Mouse (Mus musculus) forebrain, embryonic 13.5 days (tissue): ENCODE data around the gene Nfkbib. TPM values are rescaled to one million over a fixed set of nuclear protein-coding genes. Genes with fewer than 3 reads are reported as not detected.
A peak's percentile ranks its signal among the peaks of the same experiment; 100 is the strongest.

ENCODE experiments used
- ATAC-seq: fragments of 200-750 bp; cut with Nextera tagmentation; 2 replicates; pipeline ENCODE4 v1.8.0; 2017
- H3K27ac ChIP-seq: fragments of 300-500 bp; sonication (generic); 2 replicates; pipeline ENCODE4 v1.5.1; 2015; ENCODE audit warnings: inconsistent platforms, mild to moderate bottlenecking, moderate library complexity
- H3K27me3 ChIP-seq: fragments of 300-500 bp; sonication (generic); 2 replicates; pipeline ENCODE4 v1.6.1; 2015; ENCODE audit warnings: mild to moderate bottlenecking, inconsistent platforms
- H3K36me3 ChIP-seq: fragments of 300-500 bp; sonication (generic); 2 replicates; pipeline ENCODE4 v1.6.1; 2015; ENCODE audit warnings: mild to moderate bottlenecking, inconsistent platforms; ENCODE audit not compliant: poor library complexity, severe bottlenecking
- H3K4me1 ChIP-seq: fragments of 300-500 bp; sonication (generic); 2 replicates; pipeline ENCODE4 v1.6.1; 2015; ENCODE audit warnings: inconsistent platforms
- H3K4me2 ChIP-seq: fragments of 300-500 bp; sonication (generic); 2 replicates; pipeline ENCODE4 v1.6.1; 2015; ENCODE audit warnings: inconsistent platforms, mild to moderate bottlenecking, moderate library complexity
- H3K4me3 ChIP-seq: fragments of 300-500 bp; sonication (generic); 2 replicates; pipeline ENCODE4 v1.5.1; 2015; ENCODE audit warnings: mild to moderate bottlenecking, inconsistent platforms
- H3K9ac ChIP-seq: fragments of 300-500 bp; sonication (generic); 2 replicates; pipeline ENCODE4 v1.6.1; 2015; ENCODE audit warnings: mild to moderate bottlenecking, inconsistent platforms
- H3K9me3 ChIP-seq: fragments of 300-500 bp; sonication (generic); replicated peaks from 2 replicates; pipeline ENCODE4 v1.6.1; 2016; ENCODE audit warnings: inconsistent platforms
- WGBS: fragments of 180-500 bp; shearing (Covaris S2); methylation state at CpG from one replicate; pipeline ENCODE4 v1.1.7; 2015; 5-methylcytosine and 5-hydroxymethylcytosine counted together
- polyA plus RNA-seq: library from polyadenylated mRNA; unstranded; fragments of >200 nt; fragmentation: Nextera tagmentation; extraction: Ambion mirVana; gene quantifications from 2 replicates; pipeline ENCODE4 v1.2.1, GENCODE M21; 2015

Nfkbib gene
- polyA plus RNA-seq, 1 experiment from 2014 or later, result 51.0 TPM

DNA sequence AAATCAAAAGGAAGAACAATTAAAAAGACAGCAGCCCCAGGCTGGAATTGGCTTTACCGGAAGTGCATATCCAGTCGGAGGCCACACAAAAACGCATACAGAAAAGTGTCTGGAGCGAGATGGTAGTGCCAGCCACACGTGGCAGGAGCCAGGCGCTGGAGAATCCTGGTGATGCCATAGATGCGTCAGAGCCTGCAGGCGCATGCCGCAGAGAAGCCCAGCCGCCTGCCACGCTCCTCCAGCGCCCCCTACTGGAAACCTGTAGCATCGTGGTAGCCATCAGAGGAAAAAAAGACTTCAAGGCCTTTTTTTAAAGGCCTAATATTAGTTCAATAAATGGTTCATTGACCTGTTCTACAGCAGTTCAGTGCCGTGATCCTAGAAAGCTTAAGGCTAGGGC is 40.7 kb downstream of the Nfkbib start:
- peak; percentile 69 for ATAC-seq
- Histone ChIP-seq H3K4me2 (peak overlapping the region; percentile 38; the same call in 1 of the 2 replicates), H3K36me3 (peaks cover 3% of the 10 kb centered on the region; the same call in 1 of the 2 replicates), H3K27me3 (peaks cover under 1% of the 10 kb centered on the region; the same call in 1 of the 2 replicates), H3K27ac (no peak overlapping the region), H3K4me1 (0 out of 2 replicates have a peak, but pooled peaks cover 3% of the 10 kb centered on the region), H3K9me3 (0 out of 2 replicates have a peak, but pooled peaks cover 4% of the 10 kb centered on the region), H3K9ac (no peak overlapping the region; the same call in 1 of the 2 replicates), H3K4me3 (no peak overlapping the region)
- 6% methylated on average over 14 of the region's 14 CpGs for WGBS

DNA sequence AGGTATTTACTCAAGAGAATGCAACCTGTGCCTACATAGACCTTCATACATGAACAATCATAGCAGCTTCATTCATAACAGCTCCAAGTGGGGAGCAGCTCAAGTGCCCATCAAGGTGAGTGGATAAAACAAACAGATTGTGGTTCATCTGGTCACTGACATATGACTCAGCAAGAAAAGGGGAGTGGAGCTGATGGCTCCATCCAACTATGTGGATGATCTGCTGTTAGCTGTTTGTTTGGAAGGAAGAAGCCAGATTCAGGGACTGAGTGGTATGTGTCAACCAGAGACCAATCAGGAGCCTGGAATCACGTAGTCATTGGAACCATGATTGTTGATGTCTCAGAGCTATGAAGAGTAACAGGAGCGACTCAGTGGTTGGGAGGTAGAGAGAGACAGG is 42.7 kb downstream of the Nfkbib start:
- 89% methylated on average over 2 of the region's 2 CpGs for WGBS
- no peak overlapping the region for H3K4me3 ChIP-seq
- no peaks in the 10 kb centered on the region for H3K9me3 ChIP-seq
- H3K27ac ChIP-seq, result no peak overlapping the region
- H3K4me1 ChIP-seq, result 0 out of 2 replicates have a peak, but pooled peaks cover 3% of the 10 kb centered on the region
- H3K36me3 ChIP-seq, result peaks cover 3% of the 10 kb centered on the region; the same call in 1 of the 2 replicates
- no peak overlapping the region for H3K9ac ChIP-seq
- no peak overlapping the region for H3K4me2 ChIP-seq
- H3K27me3 ChIP-seq, result no peaks in the 10 kb centered on the region
- ATAC-seq, result no peak

DNA sequence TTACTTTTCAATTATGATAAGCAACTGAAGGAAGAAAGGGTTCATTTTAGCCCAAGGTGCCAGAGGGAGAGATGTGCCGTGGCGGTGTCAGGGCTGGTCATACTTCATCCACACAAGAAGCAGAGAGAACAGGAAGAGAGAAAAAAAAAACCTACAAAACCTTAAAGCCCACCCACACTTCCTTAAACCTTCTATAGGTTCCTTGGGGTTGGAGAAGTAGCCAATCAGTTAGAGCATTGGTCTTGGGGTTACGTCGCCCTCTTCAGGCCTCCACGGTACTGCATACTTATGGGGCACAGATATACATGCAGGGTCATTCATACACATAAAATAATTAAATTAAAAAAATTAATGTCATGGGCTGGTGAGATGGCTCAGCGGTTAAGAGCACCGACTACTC is 45.2 kb downstream of the Nfkbib start:
- Histone ChIP-seq H3K27ac (no peak overlapping the region), H3K4me2 (no peak overlapping the region), H3K36me3 (peaks cover 3% of the 10 kb centered on the region; the same call in 1 of the 2 replicates), H3K9me3 (no peaks in the 10 kb centered on the region), H3K27me3 (no peaks in the 10 kb centered on the region), H3K4me1 (0 out of 2 replicates have a peak, but pooled peaks cover 1% of the 10 kb centered on the region), H3K9ac (no peak overlapping the region), H3K4me3 (no peak overlapping the region)
- no peak for ATAC-seq
- WGBS, result 97% methylated on average over 7 of the region's 7 CpGs

DNA sequence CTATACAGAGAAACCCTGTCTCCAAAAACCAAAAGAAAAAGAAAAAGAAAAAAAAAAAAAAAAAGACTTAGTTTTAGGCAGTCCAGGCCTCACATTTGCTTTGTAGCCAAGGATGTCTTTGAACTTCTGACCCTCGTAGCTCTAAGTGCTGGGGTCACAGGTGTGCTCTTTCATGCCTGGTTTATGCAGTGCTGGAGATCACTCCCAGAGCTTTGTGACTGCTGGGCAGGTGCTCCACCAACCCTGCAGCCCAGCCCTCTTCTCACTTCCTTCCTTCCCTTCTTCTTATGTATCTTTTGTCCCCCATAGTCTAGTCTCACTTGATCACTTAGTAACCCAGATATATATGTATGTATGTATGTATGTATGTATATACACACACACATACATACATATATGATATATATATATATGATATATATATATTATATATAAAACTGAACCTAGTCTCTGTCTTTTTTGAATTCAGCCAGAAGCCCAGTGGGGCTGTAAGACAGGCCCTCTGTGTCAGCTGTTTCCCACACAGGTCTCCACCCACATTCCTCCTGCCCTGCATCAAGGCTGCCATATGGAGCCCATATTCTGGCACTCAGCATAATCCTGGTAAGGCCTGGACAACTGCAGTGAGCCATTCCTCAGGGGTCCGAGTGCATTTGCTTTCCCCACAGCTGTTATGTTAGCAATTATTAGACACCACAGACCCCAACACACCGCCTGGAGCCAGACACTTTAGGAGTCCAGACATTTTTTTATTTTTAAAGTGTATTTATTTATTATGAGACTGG is 46.4 kb downstream of the Nfkbib start:
- WGBS, result 81% methylated on average over 3 of the region's 3 CpGs
- Histone ChIP-seq H3K4me2 (no peak overlapping the region), H3K9me3 (no peaks in the 10 kb centered on the region), H3K36me3 (peaks cover 3% of the 10 kb centered on the region; the same call in 1 of the 2 replicates), H3K9ac (no peak overlapping the region), H3K4me3 (no peak overlapping the region), H3K27ac (no peak overlapping the region), H3K27me3 (no peaks in the 10 kb centered on the region), H3K4me1 (0 out of 2 replicates have a peak, but pooled peaks cover 9% of the 10 kb centered on the region)
- no peak for ATAC-seq

DNA sequence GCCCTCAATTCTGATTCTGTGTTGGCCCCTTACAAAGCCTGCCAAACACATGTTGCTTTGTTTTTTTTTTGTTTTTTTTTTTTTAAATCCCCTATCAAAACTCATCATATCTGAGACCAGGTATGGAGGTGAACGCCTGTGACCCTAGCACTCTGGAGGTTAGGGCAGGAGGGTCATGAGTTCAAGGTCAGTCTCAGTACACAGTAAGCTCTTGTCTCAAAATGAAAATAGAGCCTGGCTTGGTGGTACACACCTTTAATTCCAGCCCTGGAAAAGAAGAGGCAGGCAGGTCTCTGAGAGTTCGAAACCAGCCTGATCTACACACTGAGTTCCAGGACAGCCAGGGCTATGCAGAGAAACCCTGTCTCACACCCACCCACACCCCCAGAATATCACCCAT is 47.7 kb downstream of the Nfkbib start:
- Histone ChIP-seq H3K9ac (no peak overlapping the region), H3K4me2 (no peak overlapping the region), H3K36me3 (peaks cover 2% of the 10 kb centered on the region; the same call in 1 of the 2 replicates), H3K9me3 (no peaks in the 10 kb centered on the region), H3K27me3 (0 out of 2 replicates have a peak, but pooled peaks cover 3% of the 10 kb centered on the region), H3K4me3 (no peak overlapping the region), H3K4me1 (0 out of 2 replicates have a peak, but pooled peaks cover 9% of the 10 kb centered on the region), H3K27ac (no peak overlapping the region)
- ATAC-seq, result no peak
- 80% methylated on average over 2 of the region's 2 CpGs for WGBS

DNA sequence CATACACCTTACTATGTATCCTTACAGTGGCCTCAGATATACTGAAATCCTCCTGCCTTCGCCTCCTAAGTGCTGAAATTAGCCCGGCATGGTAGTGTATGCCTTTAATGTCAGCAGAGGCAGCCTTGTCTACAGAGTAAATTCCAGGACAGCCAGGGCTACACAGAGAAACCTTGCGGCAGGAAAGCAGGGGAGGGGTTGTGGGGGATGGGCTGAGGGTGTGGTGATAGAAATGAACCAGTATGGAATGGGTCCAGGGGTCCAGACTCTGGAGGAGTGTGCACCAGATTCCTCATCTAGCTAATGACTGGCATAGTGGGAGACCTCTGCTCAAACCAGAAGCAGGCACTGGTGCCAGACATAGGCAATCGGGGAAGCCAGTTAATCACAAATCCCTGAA is 48.2 kb downstream of the Nfkbib start:
- H3K27me3 ChIP-seq, result 0 out of 2 replicates have a peak, but pooled peaks cover 3% of the 10 kb centered on the region
- H3K4me2 ChIP-seq, result no peak overlapping the region
- 63% methylated on average over 4 of the region's 4 CpGs for WGBS
- ATAC-seq, result no peak
- no peak overlapping the region for H3K9ac ChIP-seq
- no peaks in the 10 kb centered on the region for H3K36me3 ChIP-seq
- H3K4me3 ChIP-seq, result no peak overlapping the region
- H3K9me3 ChIP-seq, result no peaks in the 10 kb centered on the region
- no peak overlapping the region for H3K27ac ChIP-seq
- 0 out of 2 replicates have a peak, but pooled peaks cover 9% of the 10 kb centered on the region for H3K4me1 ChIP-seq

DNA sequence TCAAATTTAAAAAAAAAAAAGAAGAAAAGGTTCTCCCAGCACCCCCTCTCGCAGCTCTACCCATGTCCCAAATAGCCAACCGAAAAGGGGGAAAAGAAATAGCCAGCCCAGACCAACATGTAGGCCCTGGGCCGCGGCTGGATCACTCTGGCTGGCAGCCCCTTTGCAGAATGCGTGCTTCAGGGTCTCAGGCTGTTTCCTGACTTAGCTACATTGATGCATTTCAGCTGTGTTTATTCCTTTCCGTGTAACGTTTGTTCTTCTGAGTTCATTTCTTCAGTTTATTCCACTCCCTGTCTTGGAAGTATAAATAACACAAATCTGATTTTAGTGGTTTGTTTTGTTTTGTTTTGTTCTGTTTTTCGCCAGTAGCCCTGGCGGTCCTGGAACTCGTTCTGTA is 49.6 kb downstream of the Nfkbib start:
- Histone ChIP-seq H3K9me3 (no peaks in the 10 kb centered on the region), H3K36me3 (no peaks in the 10 kb centered on the region), H3K27me3 (0 out of 2 replicates have a peak, but pooled peaks cover 3% of the 10 kb centered on the region), H3K4me3 (no peak overlapping the region), H3K4me1 (0 out of 2 replicates have a peak, but pooled peaks cover 9% of the 10 kb centered on the region), H3K9ac (no peak overlapping the region), H3K27ac (no peak overlapping the region), H3K4me2 (no peak overlapping the region)
- 86% methylated on average over 10 of the region's 10 CpGs for WGBS
- no peak for ATAC-seq

DNA sequence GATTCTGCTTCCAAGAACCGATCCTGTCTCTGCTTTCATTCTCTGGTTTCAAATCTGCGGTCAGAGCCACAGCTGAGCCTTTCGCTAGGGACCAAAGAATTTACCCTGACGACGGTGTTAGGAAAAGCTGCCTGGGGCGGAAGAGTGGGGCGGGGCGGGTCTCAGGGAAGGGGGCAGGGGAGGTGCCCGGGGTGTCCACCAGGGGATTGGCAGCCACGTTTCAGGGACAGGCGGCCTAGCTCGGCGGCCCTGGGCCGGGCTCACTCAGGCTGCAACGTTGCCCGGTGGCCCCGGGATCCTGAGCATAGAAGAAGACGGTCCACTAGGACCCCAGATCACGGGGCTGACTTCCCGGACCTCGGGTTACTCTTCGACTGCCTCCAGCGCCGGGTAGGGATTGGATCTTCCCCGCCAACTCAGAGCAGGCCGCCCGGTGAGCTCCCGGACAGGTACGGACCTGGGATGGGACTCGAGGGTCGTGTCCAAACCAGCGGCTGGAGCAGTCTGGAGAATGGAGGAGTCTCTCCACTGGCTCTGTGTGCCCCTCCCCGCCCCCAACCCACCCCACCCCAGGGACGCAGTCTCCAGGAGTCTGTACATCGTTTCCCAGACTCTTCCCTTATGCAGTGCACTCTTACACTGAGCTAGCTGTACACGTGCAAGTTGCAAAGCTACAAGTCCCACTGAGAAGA is 50.6 kb downstream of the Nfkbib start, which contains the start of gene Fbxo17:
Gene Fbxo17 (plus strand): TSS at position 215 of the 692 bp plus-strand sequence.
- H3K9ac ChIP-seq, result peak within 1 kb of the TSS; percentile 68
- H3K4me2 ChIP-seq, result peak within 1 kb of the TSS; percentile 73
- H3K9me3 ChIP-seq, result no peaks in the 10 kb centered on the region
- 0 out of 2 replicates have a peak, but pooled peaks cover 3% of the 10 kb centered on the region for H3K27me3 ChIP-seq
- H3K4me3 ChIP-seq, result peak within 1 kb of the TSS; percentile 46
- 0 out of 2 replicates have a peak, but pooled peaks cover 9% of the 10 kb centered on the region for H3K4me1 ChIP-seq
- no peaks in the 10 kb centered on the region for H3K36me3 ChIP-seq
- WGBS, result 1% methylated on average over 36 of the region's 36 CpGs
- no peak within 1 kb of the TSS for H3K27ac ChIP-seq
- peak; percentile 70 for ATAC-seq

DNA sequence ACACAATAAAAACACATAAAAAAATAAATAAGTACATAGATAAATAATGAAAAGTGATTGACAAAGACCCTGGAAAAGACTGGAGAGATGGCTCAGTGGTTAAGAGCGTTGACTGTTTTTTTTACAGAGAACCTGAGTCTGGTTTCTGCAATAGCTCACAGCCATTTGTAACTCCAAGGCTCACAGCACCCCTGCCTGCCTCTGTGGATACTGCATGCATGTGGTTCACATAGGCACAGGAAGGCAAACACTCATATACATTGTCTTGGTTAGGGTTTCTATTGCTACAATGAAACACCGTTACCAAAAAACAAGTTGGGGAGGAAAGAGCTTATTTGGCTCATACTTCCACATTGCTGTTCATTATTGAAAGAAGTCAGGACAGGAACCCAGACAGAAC is 51.7 kb downstream of the Nfkbib start:
- 0 out of 2 replicates have a peak, but pooled peaks cover 3% of the 10 kb centered on the region for H3K27me3 ChIP-seq
- no peaks in the 10 kb centered on the region for H3K36me3 ChIP-seq
- H3K9me3 ChIP-seq, result no peaks in the 10 kb centered on the region
- H3K4me3 ChIP-seq, result no peak overlapping the region
- no peak overlapping the region for H3K27ac ChIP-seq
- 92% methylated on average over 2 of the region's 2 CpGs for WGBS
- no peak overlapping the region for H3K4me2 ChIP-seq
- H3K9ac ChIP-seq, result no peak overlapping the region
- H3K4me1 ChIP-seq, result 0 out of 2 replicates have a peak, but pooled peaks cover 9% of the 10 kb centered on the region
- ATAC-seq, result no peak

DNA sequence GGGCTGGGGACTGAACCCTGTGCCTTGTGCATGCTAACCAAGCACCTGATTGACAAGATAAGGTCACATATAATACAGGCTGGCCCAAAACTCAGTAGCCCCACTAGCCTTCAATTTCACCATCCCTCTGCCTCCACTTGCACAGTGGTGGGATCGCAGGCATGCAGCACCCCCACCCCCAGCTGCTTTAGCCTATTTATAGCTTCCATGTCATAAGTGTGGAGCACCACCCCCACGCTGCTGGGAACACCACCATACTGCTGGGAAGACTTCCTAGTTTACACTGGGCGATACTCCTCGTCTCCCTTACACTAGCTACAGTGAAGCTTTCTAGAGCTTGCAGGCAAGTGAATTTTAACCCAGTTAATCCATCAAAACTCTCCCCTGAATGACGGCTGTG is 52.6 kb downstream of the Nfkbib start:
- Histone ChIP-seq H3K4me3 (no peak overlapping the region), H3K27me3 (0 out of 2 replicates have a peak, but pooled peaks cover 3% of the 10 kb centered on the region), H3K27ac (no peak overlapping the region), H3K9me3 (no peaks in the 10 kb centered on the region), H3K9ac (no peak overlapping the region), H3K4me2 (no peak overlapping the region), H3K4me1 (0 out of 2 replicates have a peak, but pooled peaks cover 9% of the 10 kb centered on the region), H3K36me3 (no peaks in the 10 kb centered on the region)
- 87% methylated on average over 5 of the region's 5 CpGs for WGBS
- ATAC-seq, result no peak

DNA sequence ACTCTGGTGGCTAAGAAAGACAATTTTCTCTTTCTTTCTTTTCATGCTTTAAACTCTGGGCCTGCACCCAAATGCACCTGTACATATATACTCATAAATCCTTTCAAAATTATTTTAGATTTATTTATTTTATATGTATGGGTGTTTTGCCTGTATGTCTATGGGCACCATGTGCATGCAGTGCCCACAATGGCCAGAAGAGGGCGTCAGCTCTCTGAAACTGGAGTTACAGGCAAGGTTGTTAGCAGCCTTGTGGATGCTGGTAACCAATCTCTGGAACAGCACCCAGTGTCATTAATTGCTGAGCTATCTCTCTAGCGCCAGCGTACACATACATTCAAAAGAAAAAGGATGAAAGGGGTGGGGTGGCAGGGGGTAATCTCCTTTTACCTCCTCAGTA is 56.4 kb downstream of the Nfkbib start:
- Histone ChIP-seq H3K4me3 (no peak overlapping the region), H3K4me1 (0 out of 2 replicates have a peak, but pooled peaks cover under 1% of the 10 kb centered on the region), H3K27ac (no peak overlapping the region), H3K4me2 (no peak overlapping the region), H3K9me3 (no peaks in the 10 kb centered on the region; the same call in 1 of the 2 replicates), H3K27me3 (0 out of 2 replicates have a peak, but pooled peaks cover 3% of the 10 kb centered on the region), H3K9ac (no peak overlapping the region), H3K36me3 (no peaks in the 10 kb centered on the region)
- 63% methylated on average over 3 of the region's 3 CpGs for WGBS
- ATAC-seq, result no peak

DNA sequence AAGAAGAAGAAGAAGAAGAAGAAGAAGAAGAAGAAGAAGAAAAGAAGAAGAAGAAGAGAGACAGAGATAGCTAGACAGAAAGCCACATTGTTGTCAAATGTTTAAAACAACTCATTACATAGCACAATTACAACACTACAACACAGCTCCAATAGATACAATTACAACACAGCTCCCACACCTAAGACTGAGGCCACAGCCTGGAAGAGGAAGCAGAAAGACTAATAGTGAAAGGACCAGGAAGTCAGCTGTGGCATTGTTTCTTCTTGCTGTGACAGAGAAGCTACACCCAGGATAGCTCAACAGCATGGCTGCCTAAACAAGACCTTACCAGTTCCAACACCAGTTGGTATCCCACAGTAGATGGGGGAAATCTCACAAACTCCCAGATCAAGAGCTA is 57.9 kb downstream of the Nfkbib start:
- ATAC-seq, result no peak
- Histone ChIP-seq H3K27me3 (no peaks in the 10 kb centered on the region), H3K9ac (no peak overlapping the region), H3K4me3 (no peak overlapping the region), H3K36me3 (no peaks in the 10 kb centered on the region), H3K4me1 (no peaks in the 10 kb centered on the region), H3K4me2 (no peak overlapping the region), H3K9me3 (no peaks in the 10 kb centered on the region; the same call in 1 of the 2 replicates), H3K27ac (no peak overlapping the region)
